Mouse (Mus musculus): ENCODE measurements around the gene Cspg4.

GRCm38 (mm10) chr9:56864216-56864729 lies 560 bp upstream of the Cspg4 start, which contains the start of gene Odf3l1:
- TF ChIP-seq E2F4 (IDR thresholded peaks at IDR 0.05; ENCODE audit: insufficient read depth) = no peak
- no peak for TF ChIP-seq MYOG (IDR thresholded peaks at IDR 0.05; ENCODE audit: control insufficient read depth in 1 of 3, insufficient read depth in 1 of 3, insufficient read length in 2 of 3, low read depth in 2 of 3)
- no peak for TF ChIP-seq CEBPB (IDR thresholded peaks at IDR 0.05; ENCODE audit: insufficient read depth, poor library complexity, severe bottlenecking)
- TF ChIP-seq POLR2A (IDR thresholded peaks at IDR 0.05; ENCODE audit: insufficient read length, low read depth) = no peak
- TF ChIP-seq TCF12 (IDR thresholded peaks at IDR 0.05; ENCODE audit: insufficient read depth, poor library complexity, severe bottlenecking) = no peak
- no peak for TF ChIP-seq MAX (IDR thresholded peaks at IDR 0.05; ENCODE audit: low read depth)
- no peak for TF ChIP-seq REST (IDR thresholded peaks at IDR 0.05; ENCODE audit: insufficient read depth, insufficient read length)
- no peak for TF ChIP-seq USF1 (IDR thresholded peaks at IDR 0.05; ENCODE audit: low read depth)
- no peak for TF ChIP-seq MYOD1 (IDR thresholded peaks at IDR 0.05; ENCODE audit: control insufficient read depth in 1 of 3, insufficient read length in 2 of 3, low read depth in 2 of 3)
- no peak for TF ChIP-seq POLR2AphosphoS2 (IDR thresholded peaks at IDR 0.05; ENCODE audit: insufficient read length, low read depth)
- TF ChIP-seq TCF3 (IDR thresholded peaks at IDR 0.05; ENCODE audit: insufficient read length, low read depth) = no peak
